Mouse (Mus musculus) testis, adult 2 months (tissue): ENCODE results near the gene Snai1. TPM values are rescaled to one million over a fixed set of nuclear protein-coding genes. Genes with fewer than 3 reads are reported as not detected.

Source experiments
- H3K27ac ChIP-seq: fragments of 200-500 bp; 2 replicates; pipeline ENCODE4 v1.5.1; 2012; ENCODE audit warnings: low read depth, low read length; ENCODE audit not compliant: control insufficient read depth, insufficient read depth
- H3K27me3 ChIP-seq: fragments of 200-500 bp; 2 replicates; pipeline ENCODE4 v1.6.1; 2012; ENCODE audit warnings: mild to moderate bottlenecking, low read length, moderate library complexity; ENCODE audit not compliant: control insufficient read depth, insufficient read depth
- H3K36me3 ChIP-seq: fragments of 200-500 bp; 2 replicates; pipeline ENCODE4 v1.6.1; 2012; ENCODE audit warnings: mild to moderate bottlenecking, low read length; ENCODE audit not compliant: control insufficient read depth, insufficient read depth
- H3K4me1 ChIP-seq: fragments of 200-500 bp; 2 replicates; pipeline ENCODE4 v1.6.1; 2012; ENCODE audit warnings: low read length; ENCODE audit not compliant: control insufficient read depth, insufficient read depth
- H3K4me3 ChIP-seq: fragments of 200-500 bp; 2 replicates; pipeline ENCODE4 v1.5.1; 2012; ENCODE audit warnings: low read depth, mild to moderate bottlenecking, low read length, moderate library complexity, mixed read lengths; ENCODE audit not compliant: control insufficient read depth
- CTCF ChIP-seq: fragments of 200-500 bp; IDR thresholded peaks from 2 replicates; pipeline ENCODE4 v1.5.1; 2012; ENCODE audit warnings: low read depth, mild to moderate bottlenecking, inconsistent platforms, low read length, moderate library complexity; ENCODE audit not compliant: control insufficient read depth, insufficient read depth, insufficient replicate concordance
- POLR2A ChIP-seq: fragments of 200-500 bp; IDR thresholded peaks from 2 replicates; pipeline ENCODE4 v1.6.1; 2012; ENCODE audit warnings: low read depth, mild to moderate bottlenecking, inconsistent platforms, low read length, moderate library complexity; ENCODE audit not compliant: control insufficient read depth
- polyA plus RNA-seq: library from polyadenylated mRNA; depleted of rRNA; stranded (reverse); fragments of >200 nt; gene quantifications from 2 replicates; pipeline ENCODE4 v1.2.3, GENCODE M21; 2012

The Snai1 gene
- polyA plus RNA-seq, 1 experiment: 7.9 TPM

DNA sequence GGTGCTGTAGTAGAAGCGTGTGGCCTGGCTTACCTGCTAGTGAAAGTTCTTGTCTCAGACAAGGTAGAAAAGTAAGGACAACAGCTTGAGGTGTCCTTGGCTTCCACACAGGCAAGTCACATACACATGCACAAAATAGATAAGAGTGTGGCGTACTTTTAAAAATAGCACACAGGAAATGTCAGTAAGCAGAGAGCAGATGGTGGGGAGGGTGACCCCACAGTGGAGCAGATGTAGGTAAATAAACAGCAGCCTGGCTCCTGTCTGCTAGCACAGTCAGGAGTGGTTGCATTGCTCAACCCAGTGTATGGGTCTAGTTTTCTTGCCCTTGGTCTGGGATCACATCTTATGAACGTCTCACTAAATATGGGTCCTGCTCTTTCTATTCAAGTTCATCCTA, 27.5 kb upstream of the Snai1 start:
- no peaks in the 10 kb centered on the region; the same call in none of the 2 replicates for H3K36me3 ChIP-seq
- H3K27me3 ChIP-seq: no peaks in the 10 kb centered on the region
- no peaks in the 10 kb centered on the region for H3K4me1 ChIP-seq
- no peak overlapping the region for H3K27ac ChIP-seq
- H3K4me3 ChIP-seq: no peak overlapping the region
- TF ChIP-seq CTCF (no peak), POLR2A (no peak)

GRCm38 (mm10) chr2:167512365-167512764, 25.6 kb upstream of the Snai1 start:
- Histone ChIP-seq H3K36me3 (no peaks in the 10 kb centered on the region; the same call in 1 of the 2 replicates), H3K4me1 (no peaks in the 10 kb centered on the region), H3K4me3 (no peak overlapping the region), H3K27ac (no peak overlapping the region), H3K27me3 (no peaks in the 10 kb centered on the region)
- TF ChIP-seq CTCF (no peak), POLR2A (no peak)

DNA sequence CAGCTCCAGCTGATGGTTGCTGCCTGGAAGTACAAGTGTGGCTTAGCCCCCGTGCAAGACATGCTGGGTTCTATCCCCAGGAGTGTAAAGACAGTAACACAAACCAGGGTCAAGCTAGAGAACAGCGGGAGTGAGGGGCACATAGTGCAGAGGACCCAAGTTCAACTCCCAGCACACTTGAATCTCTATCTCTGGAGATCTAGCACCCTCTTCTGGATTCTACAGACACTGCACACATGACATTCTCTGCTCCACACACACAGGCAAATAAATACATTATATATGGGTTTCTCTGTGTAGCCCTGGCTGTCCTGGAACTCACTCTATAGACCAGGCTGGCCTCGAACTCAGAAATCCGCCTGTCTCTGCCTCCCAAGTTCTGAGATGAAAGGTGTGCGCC, 25.0 kb upstream of the Snai1 start:
- Histone ChIP-seq H3K27me3 (no peaks in the 10 kb centered on the region), H3K4me1 (no peaks in the 10 kb centered on the region), H3K4me3 (no peak overlapping the region), H3K36me3 (no peaks in the 10 kb centered on the region; the same call in 1 of the 2 replicates), H3K27ac (no peak overlapping the region)
- no peak for TF ChIP-seq POLR2A
- TF ChIP-seq CTCF: no peak

GRCm38 (mm10) chr2:167514641-167515040, 23.4 kb upstream of the Snai1 start:
- Histone ChIP-seq H3K27me3 (no peaks in the 10 kb centered on the region), H3K36me3 (no peaks in the 10 kb centered on the region; the same call in 1 of the 2 replicates), H3K27ac (no peak overlapping the region), H3K4me3 (no peak overlapping the region), H3K4me1 (no peaks in the 10 kb centered on the region)
- no peak for TF ChIP-seq POLR2A
- no peak for TF ChIP-seq CTCF

DNA sequence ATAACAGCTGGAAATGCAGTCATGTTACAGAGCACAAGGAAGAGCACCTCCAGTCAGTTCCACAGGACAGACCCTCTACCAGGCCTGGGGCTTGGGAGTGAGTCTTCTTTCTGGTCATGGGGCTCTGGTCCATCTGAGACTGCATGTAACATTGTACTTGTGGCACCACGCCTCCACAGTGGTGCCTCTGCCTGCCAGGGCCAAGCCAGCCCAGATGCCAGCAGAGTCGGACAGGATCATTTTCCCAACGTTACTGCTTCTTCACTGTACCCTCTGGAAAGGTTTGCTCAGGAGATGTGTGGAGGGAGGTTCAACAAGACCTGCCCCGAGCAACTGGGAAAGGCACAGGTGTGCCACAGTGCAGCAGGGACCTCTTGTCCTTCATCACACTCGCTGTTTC, 22.3 kb upstream of the Snai1 start:
- no peaks in the 10 kb centered on the region for H3K4me1 ChIP-seq
- TF ChIP-seq CTCF (no peak), POLR2A (no peak)

GRCm38 (mm10) chr2:167519606-167520252, 18.3 kb upstream of the Snai1 start:
- Histone ChIP-seq H3K27me3 (no peaks in the 10 kb centered on the region), H3K4me3 (no peak overlapping the region), H3K4me1 (no peaks in the 10 kb centered on the region), H3K27ac (no peak overlapping the region), H3K36me3 (no peaks in the 10 kb centered on the region; the same call in 1 of the 2 replicates)
- no peak for TF ChIP-seq CTCF
- no peak for TF ChIP-seq POLR2A

More for the DNA sequence above, 22.3 kb upstream of the Snai1 start:
- Histone ChIP-seq H3K4me3 (no peak overlapping the region), H3K27me3 (no peaks in the 10 kb centered on the region), H3K36me3 (no peaks in the 10 kb centered on the region; the same call in 1 of the 2 replicates), H3K27ac (no peak overlapping the region)

DNA sequence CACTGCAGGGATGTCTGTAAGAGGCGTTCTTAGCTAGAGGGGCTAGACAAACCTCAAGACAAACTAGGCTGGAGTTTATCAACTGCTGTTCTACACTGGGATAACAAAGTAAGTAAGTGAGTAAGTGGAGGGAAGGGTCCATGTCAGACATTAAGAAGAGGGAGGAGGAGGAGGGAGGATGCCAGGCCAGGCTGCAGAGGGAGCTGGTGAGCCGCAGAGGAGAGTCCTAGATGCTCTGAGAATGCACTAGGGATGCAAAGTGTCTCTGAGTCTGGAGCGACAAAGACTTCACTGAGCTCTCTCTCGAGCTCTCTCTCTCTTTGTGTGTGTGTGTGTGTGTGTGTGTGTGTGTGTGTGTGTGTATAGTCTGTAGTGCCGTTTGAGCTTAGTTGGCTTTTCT, 9.7 kb upstream of the Snai1 start:
- peak; percentile 41; the same call in 1 of the 2 replicates for TF ChIP-seq CTCF
- no peak for TF ChIP-seq POLR2A

More for the DNA sequence above, 9.7 kb upstream of the Snai1 start:
- no peak overlapping the region for H3K4me3 ChIP-seq
- H3K4me1 ChIP-seq: no peaks in the 10 kb centered on the region; the same call in 1 of the 2 replicates
- no peaks in the 10 kb centered on the region for H3K36me3 ChIP-seq
- no peaks in the 10 kb centered on the region for H3K27me3 ChIP-seq
- no peak overlapping the region for H3K27ac ChIP-seq
